Mouse (Mus musculus) ES-Bruce4 (cell line): ENCODE results near the gene Mlycd.

ENCODE experiments used
- CTCF ChIP-seq: IDR thresholded peaks from one replicate; pipeline ENCODE4 v1.8.1; 2011; ENCODE audit warnings: low read depth, low read length
- EP300 ChIP-seq: IDR thresholded peaks from 2 replicates; pipeline ENCODE4 v1.6.1; 2011; ENCODE audit warnings: low read depth, low read length; ENCODE audit not compliant: insufficient read depth

DNA sequence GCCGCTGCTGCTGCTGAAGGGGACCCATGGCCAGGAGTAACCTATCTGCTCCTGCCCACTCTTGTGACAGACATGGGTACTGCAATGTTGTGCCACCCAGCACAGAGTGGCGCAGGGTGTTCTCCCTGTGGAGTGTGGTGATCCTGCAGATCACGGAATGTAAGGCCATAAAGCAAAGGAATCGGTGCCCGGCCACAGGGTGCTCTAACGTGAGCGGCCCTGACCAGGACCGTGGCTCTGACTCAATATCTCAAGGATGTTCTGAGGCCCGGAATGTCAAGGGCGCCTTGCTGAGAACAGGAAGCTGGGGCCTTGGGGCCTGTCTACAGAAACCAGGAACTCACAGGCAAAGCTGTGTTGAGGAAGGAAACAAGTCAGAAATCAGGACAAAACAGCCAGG lies 30.9 kb downstream of the Mlycd start:
- TF ChIP-seq EP300: no peak
- TF ChIP-seq CTCF: no peak
